Mouse (Mus musculus): Measurements from ENCODE around the gene Selenoi. TPM values are rescaled to one million over a fixed set of nuclear protein-coding genes. Genes with fewer than 3 reads are reported as not detected.
A peak's percentile ranks its signal among the peaks of the same experiment; 100 is the strongest.

The Selenoi gene
- total RNA-seq, 2 experiments from 2014 or later: 11.3 to 46.8 TPM

GRCm38 (mm10) chr5:30233979-30234378 is 1.6 kb downstream of the Selenoi start:
- no peak for ATAC-seq (replicated peaks; ENCODE audit: low FRiP score, poor library complexity, severe bottlenecking)

DNA sequence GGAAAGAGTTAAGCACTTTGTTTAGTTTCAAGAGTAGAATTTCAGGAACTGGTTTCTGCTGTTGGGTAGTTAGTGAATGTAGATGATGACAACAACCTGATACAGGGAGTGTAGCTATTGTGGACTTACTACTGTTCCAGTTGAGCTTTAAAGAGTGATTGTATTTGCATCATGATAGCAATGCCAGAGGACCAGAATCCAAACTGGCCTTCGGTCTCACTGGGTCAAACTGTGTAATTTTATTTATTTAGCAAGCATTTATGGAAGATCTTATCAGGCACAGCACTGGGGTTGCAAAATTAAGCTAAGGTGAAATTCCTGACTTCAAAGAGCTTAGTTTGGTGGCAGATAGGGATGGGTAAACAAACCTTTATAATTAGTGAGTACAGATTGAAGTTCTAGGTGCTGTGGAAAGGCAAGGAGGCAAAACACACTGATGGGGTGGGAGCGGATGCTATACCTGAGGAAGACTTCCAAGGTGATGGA is 3.3 kb downstream of the Selenoi start:
- ATAC-seq (replicated peaks; ENCODE audit: low FRiP score, poor library complexity, severe bottlenecking): no peak

DNA sequence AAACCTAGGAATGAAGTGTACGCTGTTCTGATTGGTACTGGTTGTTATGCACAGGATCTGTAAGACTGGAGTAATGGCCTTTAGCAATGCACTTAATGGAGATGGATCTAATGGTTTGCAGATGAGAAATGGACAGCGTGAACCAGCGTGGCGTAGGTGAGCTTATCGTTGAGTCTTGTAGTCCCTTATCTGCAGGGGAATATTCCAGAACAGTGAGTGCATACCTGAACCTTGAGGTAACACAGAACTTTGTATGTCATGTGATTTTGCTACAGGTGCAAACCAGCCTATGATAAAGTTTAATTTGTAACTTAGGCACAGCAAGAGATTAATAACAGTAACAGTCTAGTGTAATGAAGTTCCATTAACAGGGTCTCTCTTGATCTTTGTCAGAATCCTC is 6.2 kb downstream of the Selenoi start:
- ATAC-seq (replicated peaks; ENCODE audit: low FRiP score, poor library complexity, severe bottlenecking): no peak

DNA sequence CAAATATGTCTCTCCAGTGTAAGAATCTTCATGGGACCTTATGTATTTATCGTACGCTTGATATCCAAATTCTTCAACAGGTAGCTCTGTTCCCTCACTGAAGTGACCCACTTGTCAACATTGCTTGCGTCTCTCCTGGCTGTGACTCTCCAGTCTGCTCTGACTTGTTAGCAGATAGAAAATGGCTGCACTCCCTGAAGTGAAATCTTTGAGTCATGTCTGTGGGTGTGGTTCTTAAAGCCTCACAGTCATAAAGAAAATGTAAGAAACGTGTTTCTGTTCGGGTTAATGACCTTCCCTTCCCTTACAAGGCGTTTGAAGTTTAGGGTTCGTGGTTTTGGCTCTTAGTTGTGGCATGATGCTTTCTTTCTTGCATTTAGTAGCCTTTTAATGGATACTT is 8.2 kb downstream of the Selenoi start:
- ATAC-seq (replicated peaks; ENCODE audit: low FRiP score, poor library complexity, severe bottlenecking): peak; percentile 64; the same call in 1 of the 2 replicates

DNA sequence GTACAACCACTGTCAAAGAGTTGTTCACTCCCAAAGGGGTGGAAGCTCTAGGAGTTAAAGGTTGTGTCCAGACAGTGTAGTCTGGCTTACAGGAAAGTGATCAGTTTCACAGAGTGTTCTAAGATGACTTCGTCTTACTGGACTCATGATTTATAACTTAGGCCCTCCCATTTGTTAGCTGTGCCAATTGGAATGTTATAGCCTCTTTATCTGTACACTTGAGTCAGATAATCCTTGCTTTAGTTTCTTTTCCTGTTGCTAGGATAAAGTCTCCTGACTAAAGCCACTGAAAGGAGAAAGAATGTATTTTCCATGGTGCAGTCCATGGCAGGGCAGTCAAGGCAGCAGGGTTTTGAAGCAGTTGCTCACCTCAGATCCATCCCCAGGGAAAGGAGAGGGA is 10.0 kb downstream of the Selenoi start:
- ATAC-seq (replicated peaks; ENCODE audit: low FRiP score, poor library complexity, severe bottlenecking): no peak

DNA sequence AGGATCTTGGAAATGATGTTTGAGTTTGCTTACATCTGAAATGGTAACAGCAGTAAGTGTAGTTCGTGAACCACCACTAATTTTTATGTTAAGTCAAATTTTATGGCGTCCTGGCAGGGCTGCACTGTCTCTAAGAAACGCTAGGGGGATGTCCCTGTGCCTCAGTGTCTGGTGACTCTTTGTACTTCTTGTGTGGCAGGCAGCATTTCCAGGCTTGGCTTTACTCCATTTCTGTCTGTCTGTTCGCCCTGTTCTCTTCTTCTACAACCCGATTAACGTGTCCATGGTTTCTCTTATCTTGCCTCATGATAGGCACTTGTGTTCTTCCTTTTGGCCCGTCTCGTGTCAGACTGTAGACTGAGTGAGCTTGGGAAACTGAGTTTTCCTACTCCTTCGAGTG is 11.4 kb downstream of the Selenoi start:
- peak; percentile 70; the same call in 1 of the 2 replicates for ATAC-seq (replicated peaks; ENCODE audit: low FRiP score, poor library complexity, severe bottlenecking)

DNA sequence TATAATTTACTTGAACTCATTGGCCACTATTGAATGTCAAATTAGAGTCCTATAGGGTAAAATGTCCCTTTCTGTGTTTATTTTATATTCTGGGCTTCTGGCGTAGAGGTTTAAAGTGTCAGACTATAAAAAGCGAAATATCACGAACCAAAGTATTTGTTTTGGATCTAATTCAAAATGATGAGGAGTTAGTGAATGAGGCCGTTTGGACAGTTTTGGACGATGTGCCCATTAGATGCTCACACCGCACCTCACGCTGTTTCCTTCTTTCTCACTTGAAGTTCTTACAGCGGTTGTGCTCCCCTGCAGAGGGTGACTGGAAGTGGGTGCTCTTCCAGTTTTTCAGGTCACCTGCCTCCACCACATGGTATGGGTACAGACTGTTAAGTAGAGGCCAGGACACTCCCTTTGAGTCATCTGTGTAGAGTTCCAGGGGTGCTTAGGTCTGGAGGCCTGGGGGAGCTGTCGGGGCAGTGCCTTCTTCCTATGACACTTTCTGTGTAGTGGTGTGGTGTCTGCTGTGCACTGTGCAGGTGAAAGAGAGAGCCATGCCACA is 13.6 kb downstream of the Selenoi start:
- no peak for ATAC-seq (replicated peaks; ENCODE audit: low FRiP score, poor library complexity, severe bottlenecking)

GRCm38 (mm10) chr5:30247666-30248065 is 15.3 kb downstream of the Selenoi start:
- no peak for ATAC-seq (replicated peaks; ENCODE audit: low FRiP score, poor library complexity, severe bottlenecking)

DNA sequence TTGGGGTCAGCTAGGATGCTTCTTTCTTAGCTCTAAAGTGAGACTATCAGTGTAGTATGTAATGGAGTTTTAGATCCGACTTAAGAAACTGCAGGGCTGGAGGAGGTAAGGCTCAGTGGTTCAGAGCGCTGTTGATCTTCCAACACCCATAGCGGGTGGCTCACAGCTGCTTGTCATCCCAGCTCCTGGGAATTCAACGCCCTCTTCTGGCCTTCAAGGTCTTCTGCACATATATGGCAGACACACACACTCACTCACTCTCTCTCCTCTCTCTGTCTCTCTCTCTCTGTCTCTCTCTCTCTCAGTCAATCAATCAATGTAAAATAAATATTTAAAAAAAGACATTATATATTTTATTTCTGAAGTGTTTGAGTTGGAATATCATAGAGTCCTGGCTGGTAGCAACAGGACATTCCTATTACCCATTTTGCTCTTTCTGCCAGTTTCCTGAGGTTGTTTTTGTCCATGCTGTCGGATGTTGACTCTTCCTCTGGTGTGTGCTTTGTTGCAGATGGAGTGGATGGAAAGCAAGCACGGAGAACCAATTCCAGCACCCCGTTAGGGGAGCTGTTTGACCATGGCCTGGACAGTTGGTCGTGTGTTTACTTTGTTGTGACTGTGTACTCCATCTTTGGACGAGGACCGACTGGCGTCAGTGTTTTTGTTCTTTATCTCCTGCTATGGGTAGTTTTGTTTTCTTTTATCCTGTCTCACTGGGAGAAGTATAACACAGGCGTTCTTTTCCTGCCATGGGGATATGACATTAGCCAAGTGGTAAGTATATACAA is 23.4 kb downstream of the Selenoi start:
- no peak for ATAC-seq (replicated peaks; ENCODE audit: low FRiP score, poor library complexity, severe bottlenecking)

- ATAC-seq (replicated peaks; ENCODE audit: low FRiP score, poor library complexity, severe bottlenecking): no peak
These were observed 26.4 kb downstream of the Selenoi start for GRCm38 (mm10) chr5:30258776-30259175.

- no peak for ATAC-seq (replicated peaks; ENCODE audit: low FRiP score, poor library complexity, severe bottlenecking)
These were observed 38.3 kb downstream of the Selenoi start for GRCm38 (mm10) chr5:30270571-30271190.

DNA sequence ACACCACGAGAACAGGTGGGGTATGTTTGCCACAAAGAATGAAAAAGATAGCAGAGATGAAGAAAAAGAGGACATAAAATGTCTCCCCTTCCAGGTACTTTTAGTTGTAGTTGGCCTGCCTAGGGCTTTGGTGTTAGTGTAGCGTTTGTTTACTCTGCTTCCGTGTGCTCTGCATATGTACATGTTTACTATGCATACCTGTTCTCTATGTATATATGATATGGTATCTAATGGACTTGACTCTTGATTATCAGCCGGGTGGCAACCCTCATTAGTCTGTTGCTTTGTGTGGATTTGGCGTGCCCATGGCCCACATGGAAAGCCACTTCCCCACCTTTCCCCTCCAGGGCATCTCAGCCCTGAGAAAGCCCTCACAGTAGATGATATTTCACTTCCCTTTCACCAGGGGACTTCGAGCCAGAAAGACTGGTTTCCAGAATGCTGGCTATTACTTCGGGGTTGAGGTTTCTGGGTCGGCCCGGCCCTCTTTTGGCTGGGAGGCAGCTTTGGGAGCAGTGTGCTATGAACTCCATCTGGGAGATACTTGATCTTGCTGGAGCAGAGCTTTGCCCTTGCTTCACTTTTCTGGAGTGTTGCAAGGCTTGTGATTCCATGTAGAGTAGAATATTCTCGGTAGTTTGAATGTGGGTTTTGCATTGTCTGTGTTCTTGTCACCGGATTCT is 39.4 kb downstream of the Selenoi start:
- ATAC-seq (replicated peaks; ENCODE audit: low FRiP score, poor library complexity, severe bottlenecking): no peak

DNA sequence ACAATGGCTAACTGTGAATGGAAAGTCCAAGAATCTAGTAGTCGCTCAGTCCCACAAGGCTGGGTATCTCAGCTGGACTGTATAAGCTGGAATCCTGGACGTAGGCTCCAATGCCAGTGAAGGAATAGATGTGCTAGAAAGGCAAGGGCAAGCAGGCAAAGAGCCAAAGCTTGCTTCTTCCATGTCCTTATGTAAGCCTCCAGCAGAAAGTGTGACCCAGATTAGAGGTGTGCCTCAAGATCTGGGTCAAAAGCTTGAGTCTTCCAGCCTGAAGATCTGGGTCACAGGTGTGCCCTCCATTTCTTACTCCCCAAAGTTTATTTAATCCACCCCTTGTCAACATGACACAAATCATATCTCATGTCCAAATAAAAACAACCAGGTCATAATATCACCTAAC is 44.0 kb downstream of the Selenoi start:
- no peak for ATAC-seq (replicated peaks; ENCODE audit: low FRiP score, poor library complexity, severe bottlenecking)

DNA sequence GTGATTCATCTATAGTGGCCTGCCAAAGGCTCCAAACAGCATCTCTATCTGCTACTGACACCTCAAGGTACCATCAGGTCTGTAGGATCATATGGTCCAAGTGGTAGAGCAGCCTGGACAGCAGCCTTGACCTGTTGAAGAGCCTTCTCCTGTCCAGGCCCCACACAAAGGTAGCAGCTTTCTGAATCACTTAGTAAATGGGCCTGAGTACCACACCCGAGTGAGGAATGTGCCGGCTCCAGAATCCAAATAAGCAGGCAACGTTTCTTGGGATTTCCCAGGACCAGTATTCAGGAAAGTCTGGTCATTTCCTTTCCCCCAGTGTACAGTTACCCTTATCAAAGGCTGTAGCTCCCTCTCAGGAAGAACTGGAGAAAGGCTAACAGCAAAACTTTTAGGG is 46.6 kb downstream of the Selenoi start:
- no peak for ATAC-seq (replicated peaks; ENCODE audit: low FRiP score, poor library complexity, severe bottlenecking)

- ATAC-seq (replicated peaks; ENCODE audit: low FRiP score, poor library complexity, severe bottlenecking): no peak
These were observed 47.1 kb downstream of the Selenoi start for GRCm38 (mm10) chr5:30279446-30279845.

- no peak for ATAC-seq (replicated peaks; ENCODE audit: low FRiP score, poor library complexity, severe bottlenecking)
These were observed 48.5 kb downstream of the Selenoi start for GRCm38 (mm10) chr5:30280864-30281263.

GRCm38 (mm10) chr5:30281291-30281732 is 48.9 kb downstream of the Selenoi start, which contains the start of gene Drc1:
Drc1 (plus strand) TSS chr5:30281388.
- no peak for ATAC-seq (replicated peaks; ENCODE audit: low FRiP score, poor library complexity, severe bottlenecking)

GRCm38 (mm10) chr5:30285944-30286799 is 53.8 kb downstream of the Selenoi start:
- ATAC-seq (replicated peaks; ENCODE audit: low FRiP score, poor library complexity, severe bottlenecking): no peak

- no peak for ATAC-seq (replicated peaks; ENCODE audit: low FRiP score, poor library complexity, severe bottlenecking)
These were observed 54.9 kb downstream of the Selenoi start for GRCm38 (mm10) chr5:30287106-30287882.

Data from erythroid progenitor cell, adult 5-6 weeks (primary cell).